Mouse (Mus musculus): ENCODE data around the gene Zfyve28. TPM values are rescaled to one million over a fixed set of nuclear protein-coding genes. Genes with fewer than 3 reads are reported as not detected.
A peak's percentile ranks its signal among the peaks of the same experiment; 100 is the strongest.

Gene Zfyve28
- polyA plus RNA-seq, 1 experiment from 2014 or later = 0.16 TPM

GRCm38 (mm10) chr5:34191021-34191420 lies 97.2 kb downstream of the Zfyve28 start:
- 42% methylated on average over 4 of the region's 4 CpGs for WGBS
- Histone ChIP-seq H3K9ac (replicated peaks; ENCODE audit: low read depth) (no peak overlapping the region), H3K27ac (ENCODE audit: low read length) (no peak overlapping the region)

GRCm38 (mm10) chr5:34189521-34189920 lies 98.7 kb downstream of the Zfyve28 start:
- H3K4me2 ChIP-seq (replicated peaks; ENCODE audit: low read depth, low read length) = no peak overlapping the region
- no peak overlapping the region for H3K27ac ChIP-seq (ENCODE audit: low read length)
- no peak overlapping the region for H3K4me3 ChIP-seq (ENCODE audit: low read depth, low read length)
- 0 out of 2 replicates have a peak overlapping the region, but pooled peaks have one; percentile 5 for H3K9ac ChIP-seq (replicated peaks; ENCODE audit: low read depth)
- ATAC-seq (no peak), DNase-seq (ENCODE audit: low spot score) (no peak)
- peaks cover 28% of the 10 kb centered on the region for H3K4me1 ChIP-seq (ENCODE audit: insufficient read depth, low read depth, low read length)
- 33% methylated on average over 1 of the region's 1 CpGs for WGBS
- no peak for TF ChIP-seq EP300 (IDR thresholded peaks at IDR 0.05)
- TF ChIP-seq CTCF (IDR thresholded peaks at IDR 0.05) = no peak
- no peaks in the 10 kb centered on the region for H3K9me3 ChIP-seq (ENCODE audit: low read length)
- H3K27me3 ChIP-seq (replicated peaks; ENCODE audit: insufficient read depth, low read length) = no peaks in the 10 kb centered on the region
- no peaks in the 10 kb centered on the region for H3K36me3 ChIP-seq (ENCODE audit: insufficient read depth, low read length)

More at GRCm38 (mm10) chr5:34191021-34191420, 97.2 kb downstream of the Zfyve28 start:
- Histone ChIP-seq H3K4me2 (replicated peaks; ENCODE audit: low read depth, low read length) (no peak overlapping the region), H3K9me3 (ENCODE audit: low read length) (no peaks in the 10 kb centered on the region), H3K4me1 (ENCODE audit: insufficient read depth, low read depth, low read length) (peaks cover 13% of the 10 kb centered on the region), H3K36me3 (ENCODE audit: insufficient read depth, low read length) (no peaks in the 10 kb centered on the region), H3K27me3 (replicated peaks; ENCODE audit: insufficient read depth, low read length) (no peaks in the 10 kb centered on the region), H3K4me3 (ENCODE audit: low read depth, low read length) (no peak overlapping the region)
- no peak for TF ChIP-seq EP300 (IDR thresholded peaks at IDR 0.05)
- TF ChIP-seq CTCF (IDR thresholded peaks at IDR 0.05) = no peak
- peak; percentile 86 for DNase-seq (ENCODE audit: low spot score)
- no peak for ATAC-seq

- H3K9ac ChIP-seq (replicated peaks; ENCODE audit: low read depth) = 0 out of 2 replicates have a peak overlapping the region, but pooled peaks have one; percentile 5
- H3K4me1 ChIP-seq (ENCODE audit: insufficient read depth, low read depth, low read length) = peaks cover 34% of the 10 kb centered on the region
- H3K27me3 ChIP-seq (replicated peaks; ENCODE audit: insufficient read depth, low read length) = no peaks in the 10 kb centered on the region
- peak overlapping the region; percentile 55 for H3K4me2 ChIP-seq (replicated peaks; ENCODE audit: low read depth, low read length)
- H3K9me3 ChIP-seq (ENCODE audit: low read length) = no peaks in the 10 kb centered on the region
- 61% methylated on average over 2 of the region's 2 CpGs for WGBS
- ATAC-seq = no peak
- peaks cover 4% of the 10 kb centered on the region; the same call in 1 of the 2 replicates for H3K36me3 ChIP-seq (ENCODE audit: insufficient read depth, low read length)
- no peak for DNase-seq (ENCODE audit: low spot score)
- H3K4me3 ChIP-seq (ENCODE audit: low read depth, low read length) = no peak overlapping the region
- H3K27ac ChIP-seq (ENCODE audit: low read length) = peak overlapping the region; percentile 62; the same call in 1 of the 2 replicates
- no peak for TF ChIP-seq CTCF (IDR thresholded peaks at IDR 0.05)
- TF ChIP-seq EP300 (IDR thresholded peaks at IDR 0.05) = no peak
Measured at GRCm38 (mm10) chr5:34188856-34189255, 99.4 kb downstream of the Zfyve28 start.

GRCm38 (mm10) chr5:34187601-34188316 lies 100.5 kb downstream of the Zfyve28 start, which contains the start of gene Mxd4:
TSS of gene Mxd4 (minus strand) at chr5:34187720.
- peaks cover 45% of the 10 kb centered on the region for H3K4me1 ChIP-seq (ENCODE audit: insufficient read depth, low read depth, low read length)
- peak within 1 kb of the TSS; percentile 99 for H3K27ac ChIP-seq (ENCODE audit: low read length)
- ATAC-seq (peak; percentile 96), DNase-seq (ENCODE audit: low spot score) (peak; percentile 100)
- no peaks in the 10 kb centered on the region for H3K27me3 ChIP-seq (replicated peaks; ENCODE audit: insufficient read depth, low read length)
- peak within 1 kb of the TSS; percentile 90 for H3K9ac ChIP-seq (replicated peaks; ENCODE audit: low read depth)
- under 1% methylated on average over 60 of the region's 60 CpGs for WGBS
- no peaks in the 10 kb centered on the region for H3K9me3 ChIP-seq (ENCODE audit: low read length)
- peak within 1 kb of the TSS; percentile 97 for H3K4me2 ChIP-seq (replicated peaks; ENCODE audit: low read depth, low read length)
- TF ChIP-seq EP300 (IDR thresholded peaks at IDR 0.05) (no peak), CTCF (IDR thresholded peaks at IDR 0.05) (no peak)
- H3K4me3 ChIP-seq (ENCODE audit: low read depth, low read length) = peak within 1 kb of the TSS; percentile 89
- H3K36me3 ChIP-seq (ENCODE audit: insufficient read depth, low read length) = peaks cover 4% of the 10 kb centered on the region; the same call in 1 of the 2 replicates

- Histone ChIP-seq H3K4me1 (ENCODE audit: insufficient read depth, low read depth, low read length) (peaks cover 52% of the 10 kb centered on the region), H3K27ac (ENCODE audit: low read length) (peak overlapping the region; percentile 99), H3K9me3 (ENCODE audit: low read length) (no peaks in the 10 kb centered on the region), H3K9ac (replicated peaks; ENCODE audit: low read depth) (peak overlapping the region; percentile 90), H3K27me3 (replicated peaks; ENCODE audit: insufficient read depth, low read length) (no peaks in the 10 kb centered on the region), H3K4me2 (replicated peaks; ENCODE audit: low read depth, low read length) (peak overlapping the region; percentile 97), H3K36me3 (ENCODE audit: insufficient read depth, low read length) (peaks cover 6% of the 10 kb centered on the region), H3K4me3 (ENCODE audit: low read depth, low read length) (peak overlapping the region; percentile 89)
- peak; percentile 86 for DNase-seq (ENCODE audit: low spot score)
- WGBS = under 1% methylated on average over 33 of the region's 46 CpGs
- TF ChIP-seq EP300 (IDR thresholded peaks at IDR 0.05) (no peak), CTCF (IDR thresholded peaks at IDR 0.05) (no peak)
- peak; percentile 49 for ATAC-seq
Measured at GRCm38 (mm10) chr5:34186961-34187391, 101.3 kb downstream of the Zfyve28 start.

GRCm38 (mm10) chr5:34186391-34186790 lies 101.9 kb downstream of the Zfyve28 start:
- H3K4me3 ChIP-seq (ENCODE audit: low read depth, low read length) = peak overlapping the region; percentile 89
- 34% methylated on average over 2 of the region's 2 CpGs for WGBS
- H3K4me1 ChIP-seq (ENCODE audit: insufficient read depth, low read depth, low read length) = peaks cover 58% of the 10 kb centered on the region
- H3K9me3 ChIP-seq (ENCODE audit: low read length) = no peaks in the 10 kb centered on the region
- DNase-seq (ENCODE audit: low spot score) (peak; percentile 36), ATAC-seq (no peak)
- TF ChIP-seq CTCF (IDR thresholded peaks at IDR 0.05) (no peak), EP300 (IDR thresholded peaks at IDR 0.05) (no peak)
- H3K27ac ChIP-seq (ENCODE audit: low read length) = peak overlapping the region; percentile 99
- no peaks in the 10 kb centered on the region for H3K27me3 ChIP-seq (replicated peaks; ENCODE audit: insufficient read depth, low read length)
- H3K36me3 ChIP-seq (ENCODE audit: insufficient read depth, low read length) = peaks cover 12% of the 10 kb centered on the region
- peak overlapping the region; percentile 90 for H3K9ac ChIP-seq (replicated peaks; ENCODE audit: low read depth)
- H3K4me2 ChIP-seq (replicated peaks; ENCODE audit: low read depth, low read length) = peak overlapping the region; percentile 97

All from lung, postnatal 0 days (tissue).